Mouse (Mus musculus): ENCODE results near the gene Insr. TPM values are rescaled to one million over a fixed set of nuclear protein-coding genes. Genes with fewer than 3 reads are reported as not detected.

The Insr gene
- total RNA-seq, 2 experiments from 2014 or later, result 129 to 144 TPM

GRCm38 (mm10) chr8:3277266-3277665 lies 2.2 kb downstream of the Insr start:
- intact Hi-C loops (cut with DNase I), result no loop called here
- DNase-seq, result no peak

- DNase-seq, result no peak
- intact Hi-C loops (cut with DNase I), result no loop called here
Measured at GRCm38 (mm10) chr8:3276009-3276408, 3.4 kb downstream of the Insr start.

GRCm38 (mm10) chr8:3275189-3275588 lies 4.2 kb downstream of the Insr start:
- no peak for DNase-seq
- intact Hi-C loops (cut with DNase I), result no loop called here

GRCm38 (mm10) chr8:3273799-3274198 lies 5.6 kb downstream of the Insr start:
- intact Hi-C loops (cut with DNase I), result no loop called here
- DNase-seq, result no peak

GRCm38 (mm10) chr8:3267449-3267761 lies 12.0 kb downstream of the Insr start:
- DNase-seq, result no peak

GRCm38 (mm10) chr8:3266686-3267448 lies 12.6 kb downstream of the Insr start:
- intact Hi-C loops (cut with DNase I), result no loop called here
- DNase-seq, result no peak

More at GRCm38 (mm10) chr8:3267449-3267761, 12.0 kb downstream of the Insr start:
- intact Hi-C loops (cut with DNase I), result no loop called here

DNA sequence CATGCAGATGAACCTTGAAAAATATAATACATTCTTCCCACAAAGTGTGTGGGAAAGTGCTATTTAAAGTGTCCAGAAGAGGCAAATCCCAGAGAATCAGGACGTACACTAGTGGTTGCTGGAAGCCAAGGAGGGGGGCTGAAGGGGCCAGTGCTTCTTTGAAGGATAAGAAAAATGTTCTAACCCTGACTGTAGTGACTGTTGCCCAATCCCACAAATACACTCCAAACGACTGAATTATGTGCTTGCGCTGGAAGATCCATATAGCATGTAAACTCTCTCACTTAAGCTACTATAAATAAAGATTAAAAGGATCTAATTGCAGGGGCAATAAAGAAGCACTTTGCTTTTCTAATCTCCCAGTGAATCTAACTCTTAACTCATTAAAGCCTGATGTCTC lies 14.2 kb downstream of the Insr start:
- DNase-seq, result no peak
- intact Hi-C loops (cut with DNase I), result no loop called here

GRCm38 (mm10) chr8:3262779-3263178 lies 16.6 kb downstream of the Insr start:
- DNase-seq, result no peak
- intact Hi-C loops (cut with DNase I), result no loop called here

GRCm38 (mm10) chr8:3261101-3261500 lies 18.3 kb downstream of the Insr start:
- intact Hi-C loops (cut with DNase I), result no loop called here
- no peak for DNase-seq

DNA sequence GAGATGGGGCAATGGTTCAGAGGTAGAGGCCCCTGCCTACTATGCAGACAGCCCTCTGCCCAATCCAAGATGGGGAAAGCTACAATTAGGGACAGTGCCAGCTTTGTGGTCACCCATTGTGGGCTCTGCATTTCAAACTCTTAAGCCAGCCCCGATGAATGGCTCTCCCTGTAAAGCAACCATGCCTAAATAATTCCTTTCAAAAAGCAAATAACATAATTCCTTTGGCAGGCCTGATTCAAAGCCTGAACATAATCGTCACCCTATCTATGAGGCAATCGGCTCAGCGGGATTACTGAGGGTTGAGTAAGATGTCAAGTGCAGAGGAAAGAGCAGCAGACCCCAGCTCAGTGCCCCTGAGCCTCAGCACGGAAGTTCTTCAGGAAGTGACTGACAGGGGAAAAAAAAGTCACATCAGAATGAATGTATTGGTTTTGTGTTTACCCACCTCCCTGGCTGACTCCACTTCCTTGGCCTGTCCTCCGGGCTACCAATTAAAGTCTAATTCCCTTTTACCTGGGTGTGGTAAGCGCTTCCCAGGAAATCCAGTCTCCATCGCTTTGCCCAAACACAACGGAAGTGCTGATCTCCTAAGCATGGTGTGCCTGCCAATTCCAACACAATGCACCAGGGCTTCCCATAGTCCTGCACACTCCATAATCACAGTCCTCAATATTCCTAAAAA lies 19.1 kb downstream of the Insr start:
- DNase-seq, result no peak
- intact Hi-C loops (cut with DNase I), result no loop called here

DNA sequence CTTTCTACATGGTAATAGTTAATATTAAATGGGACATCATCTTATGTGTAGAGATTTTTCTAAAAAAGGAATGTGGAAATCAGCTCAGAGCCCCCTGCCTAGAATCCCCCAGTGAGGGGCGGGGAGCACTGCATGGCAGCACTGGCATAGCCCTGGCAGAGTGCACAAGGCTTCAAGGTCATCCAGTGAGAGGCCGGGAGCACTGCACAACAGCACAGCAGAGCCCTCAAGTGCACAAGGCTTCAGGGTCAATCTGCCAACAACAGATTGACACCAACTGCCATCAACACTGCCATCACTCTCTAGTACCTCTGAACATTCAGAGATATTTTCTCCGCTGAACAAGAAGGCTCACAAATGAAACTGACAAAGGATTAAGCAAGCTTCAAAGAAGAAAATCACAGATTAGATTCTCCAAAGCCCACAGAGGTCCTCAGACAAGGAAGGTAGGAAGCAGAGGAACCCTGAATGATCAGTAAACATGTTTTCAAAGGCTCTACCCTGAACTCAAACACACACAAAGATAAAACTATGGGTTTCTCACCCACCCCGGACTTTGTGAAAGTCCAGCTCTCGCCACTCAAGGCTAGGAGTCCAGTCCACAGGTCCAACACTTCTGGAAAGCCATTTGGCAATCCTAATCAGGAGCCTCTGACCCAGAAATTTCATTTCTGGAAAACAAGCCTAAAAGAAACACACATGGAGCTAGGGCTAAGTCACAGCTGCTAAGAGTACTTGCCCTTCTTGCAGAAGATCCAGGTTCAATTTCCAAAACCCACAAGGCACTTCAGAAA lies 23.1 kb downstream of the Insr start:
- DNase-seq, result no peak

DNA sequence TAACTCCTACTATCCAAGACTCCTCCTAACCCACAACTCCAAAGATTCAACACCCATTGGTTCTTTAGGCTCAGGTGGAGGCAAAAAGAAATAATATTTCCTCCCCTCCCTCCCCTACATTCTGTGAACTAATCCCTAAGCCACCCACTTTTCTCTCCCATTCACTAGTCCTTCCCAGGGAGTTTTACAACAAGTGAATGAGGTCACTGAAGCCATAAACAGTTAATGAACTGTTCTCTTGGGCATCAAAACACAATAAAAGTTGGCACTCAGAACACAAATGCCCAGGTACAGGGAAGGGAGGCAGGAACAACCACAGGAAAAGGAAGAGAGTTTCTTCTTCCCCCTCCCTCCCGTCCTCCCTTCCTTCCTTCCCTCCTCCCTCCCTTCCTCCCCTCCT lies 24.1 kb downstream of the Insr start:
- intact Hi-C loops (cut with DNase I), result no loop called here
- DNase-seq, result no peak

More for the DNA sequence above, 23.1 kb downstream of the Insr start:
- intact Hi-C loops (cut with DNase I), result no loop called here

GRCm38 (mm10) chr8:3253179-3253578 lies 26.2 kb downstream of the Insr start:
- no peak for DNase-seq
- intact Hi-C loops (cut with DNase I), result no loop called here

DNA sequence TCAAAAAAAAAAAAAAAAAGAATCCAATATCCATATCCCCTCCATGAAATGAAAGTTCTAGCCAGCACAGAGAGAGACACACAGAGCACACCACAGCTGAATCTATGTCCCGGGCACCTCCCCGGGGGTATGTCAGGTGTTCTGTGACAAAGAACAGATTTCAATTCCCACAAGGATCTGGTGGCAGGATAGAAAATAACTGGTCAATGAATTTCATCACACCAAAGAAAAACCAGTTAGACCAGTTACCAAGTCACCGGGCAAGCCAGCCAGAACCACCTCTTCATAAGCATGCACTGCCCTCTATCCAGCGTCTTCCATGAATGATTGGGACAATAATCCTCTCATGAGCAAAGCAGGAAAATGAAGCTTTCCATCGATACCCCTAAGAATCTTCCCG lies 26.8 kb downstream of the Insr start:
- DNase-seq, result no peak
- intact Hi-C loops (cut with DNase I), result no loop called here

DNA sequence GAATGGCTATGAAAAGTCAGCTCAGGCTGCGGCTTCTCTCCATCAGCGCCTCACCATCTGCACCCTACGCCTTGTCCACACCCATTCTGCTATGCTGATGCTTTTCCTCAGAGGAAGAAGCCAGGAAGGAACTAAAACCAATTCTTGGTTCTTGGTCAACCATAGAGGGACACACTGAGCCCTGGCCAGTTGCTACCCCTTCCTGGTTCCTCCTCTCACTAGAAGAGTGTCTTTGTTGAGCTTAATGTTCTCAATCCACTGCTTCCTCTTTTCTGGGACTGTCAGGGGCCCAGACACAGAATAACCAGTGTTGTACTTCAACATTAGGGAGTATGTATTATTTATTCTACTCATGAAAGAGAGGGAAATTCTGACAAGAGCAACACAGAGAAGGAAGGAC lies 28.3 kb downstream of the Insr start:
- no peak for DNase-seq
- intact Hi-C loops (cut with DNase I), result no loop called here

GRCm38 (mm10) chr8:3249886-3250285 lies 29.5 kb downstream of the Insr start:
- DNase-seq, result no peak
- intact Hi-C loops (cut with DNase I), result no loop called here

DNA sequence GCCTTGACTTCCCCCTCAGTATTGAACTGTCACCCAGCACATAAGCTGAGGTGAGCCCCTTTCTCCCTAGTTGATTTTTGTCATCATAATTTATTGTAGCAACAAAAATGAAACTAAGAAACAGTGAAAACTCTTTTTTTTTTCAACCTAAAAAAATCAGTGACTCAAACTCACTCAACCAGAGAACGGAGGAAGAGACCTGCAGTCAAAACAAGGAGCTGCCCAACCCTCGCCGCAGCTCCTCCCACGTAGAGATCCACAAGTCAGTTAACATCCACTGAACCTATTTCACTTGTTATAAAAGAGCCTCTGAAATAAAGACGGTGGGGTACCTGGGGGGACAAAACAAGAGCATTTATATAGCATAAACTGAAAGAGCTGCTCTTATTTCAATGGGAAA lies 30.7 kb downstream of the Insr start:
- intact Hi-C loops (cut with DNase I), result no loop called here
- no peak for DNase-seq

- peak; percentile 40 to 48 for DNase-seq
- intact Hi-C loops (cut with DNase I), result no loop called here
Measured at GRCm38 (mm10) chr8:3247129-3247528, 32.3 kb downstream of the Insr start.

DNA sequence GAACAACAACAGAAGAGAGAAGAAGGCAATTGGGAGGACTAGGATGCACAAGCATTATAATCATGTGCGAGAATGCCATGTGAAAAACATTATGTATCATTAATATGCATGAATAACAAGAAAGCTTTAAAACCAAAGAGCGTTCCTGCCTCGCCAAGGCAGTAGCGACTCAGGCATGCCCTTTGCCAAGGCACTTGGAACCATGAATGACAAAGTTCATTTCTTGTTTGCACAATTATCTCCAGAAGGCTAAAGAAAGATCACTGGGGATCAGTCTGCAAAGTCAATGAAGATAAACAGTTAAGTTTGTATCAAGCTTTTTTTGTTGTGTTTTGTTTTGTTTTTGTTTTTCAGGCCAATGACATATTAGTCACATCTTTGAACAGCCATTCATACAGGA lies 36.2 kb downstream of the Insr start:
- intact Hi-C loops (cut with DNase I), result no loop called here
- DNase-seq, result no peak

DNA sequence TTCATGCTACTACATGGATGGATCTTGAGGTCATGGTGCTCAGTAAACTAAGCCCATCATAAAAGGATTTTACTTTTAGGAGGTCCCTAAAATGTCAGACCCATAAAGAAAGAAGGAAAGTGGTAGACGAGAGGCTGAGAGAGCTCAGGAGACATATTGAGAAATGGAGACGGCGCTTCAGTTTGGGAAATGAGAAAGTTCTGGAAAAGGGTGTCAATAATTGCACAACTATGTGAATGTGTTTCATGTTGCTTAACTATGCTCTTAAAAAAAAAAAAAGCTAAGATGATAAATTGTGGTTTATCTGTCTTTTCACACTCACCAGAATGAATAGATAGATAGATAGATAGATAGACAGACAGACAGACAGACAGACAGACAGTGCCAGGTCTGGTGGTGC lies 38.7 kb downstream of the Insr start:
- DNase-seq, result no peak
- intact Hi-C loops (cut with DNase I), result no loop called here

DNA sequence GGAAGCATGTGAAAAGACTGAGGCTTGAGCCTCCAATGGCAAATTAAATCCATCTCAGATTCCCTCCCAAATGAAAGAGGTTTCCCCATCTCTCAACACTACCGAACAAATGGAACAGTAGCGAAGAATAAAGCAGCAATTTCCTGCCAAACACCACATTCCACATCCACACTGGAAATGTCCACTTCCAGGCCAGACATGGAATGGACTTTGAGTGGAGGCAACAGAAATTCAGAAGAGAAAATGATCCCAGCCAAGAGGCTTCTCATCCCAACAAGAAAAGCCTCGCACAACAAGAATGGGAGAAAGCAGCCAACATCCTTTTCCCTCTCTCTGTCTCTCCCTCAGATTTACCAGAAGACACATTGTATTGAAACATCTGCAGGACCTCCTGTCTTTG lies 39.8 kb downstream of the Insr start:
- intact Hi-C loops (cut with DNase I), result no loop called here
- no peak for DNase-seq

DNA sequence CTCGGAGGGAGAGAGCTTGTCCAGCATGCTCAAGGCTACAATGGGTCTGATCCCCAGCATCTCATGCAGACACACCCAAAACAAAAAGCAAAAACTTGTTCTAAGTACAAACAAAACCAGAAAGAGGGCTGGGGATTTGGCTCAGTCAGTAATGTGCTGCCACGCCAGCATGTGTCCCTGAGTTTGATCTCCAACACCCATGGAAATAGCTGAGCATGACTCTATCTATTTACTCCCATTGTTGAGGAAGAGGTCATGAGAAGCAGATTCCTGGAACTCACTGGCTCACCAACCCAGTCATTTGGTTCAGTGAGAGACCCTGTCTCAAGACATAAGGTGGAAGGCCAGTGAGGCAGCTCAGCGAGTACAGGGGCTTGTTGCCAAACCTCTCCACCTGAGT lies 40.6 kb downstream of the Insr start:
- intact Hi-C loops (cut with DNase I), result no loop called here
- DNase-seq, result no peak

Measured in heart, postnatal 10 days (tissue).